Mouse (Mus musculus) liver, adult 2 months (tissue): Measurements from ENCODE around the gene Gnai2. TPM values are rescaled to one million over a fixed set of nuclear protein-coding genes. Genes with fewer than 3 reads are reported as not detected.
A peak's percentile ranks its signal among the peaks of the same experiment; 100 is the strongest.

Experiments
- DNase-seq: peaks from one replicate; pipeline ENCODE4 v3.0.0-alpha.2; 2011; ENCODE audit warnings: low read depth, low spot score; ENCODE audit errors: extremely low read depth
- H3K27ac ChIP-seq: fragments of 200-500 bp; replicated peaks from 2 replicates; pipeline ENCODE4 v1.5.1; 2012; ENCODE audit warnings: low read depth, mild to moderate bottlenecking, control low read depth, inconsistent platforms, low read length; ENCODE audit not compliant: insufficient read depth
- H3K27me3 ChIP-seq: fragments of 200-500 bp; 2 replicates; pipeline ENCODE4 v1.6.1; 2012; ENCODE audit warnings: mild to moderate bottlenecking, moderate library complexity, low read length, inconsistent platforms; ENCODE audit not compliant: control insufficient read depth, insufficient read depth
- H3K36me3 ChIP-seq: fragments of 200-500 bp; 2 replicates; pipeline ENCODE4 v1.6.1; 2012; ENCODE audit warnings: low read length, inconsistent platforms; ENCODE audit not compliant: control insufficient read depth, insufficient read depth
- H3K4me1 ChIP-seq: fragments of 200-500 bp; 2 replicates; pipeline ENCODE4 v1.6.1; 2011; ENCODE audit warnings: low read length; ENCODE audit not compliant: control insufficient read depth, insufficient read depth
- H3K4me3 ChIP-seq: fragments of 200-500 bp; 2 replicates; pipeline ENCODE4 v1.5.1; 2011; ENCODE audit warnings: low read depth, mild to moderate bottlenecking, control low read depth, low read length, moderate library complexity; ENCODE audit not compliant: insufficient read depth
- H3K79me2 ChIP-seq: fragments of 200-500 bp; 2 replicates; pipeline ENCODE4 v1.6.1; 2012; ENCODE audit warnings: inconsistent platforms, mild to moderate bottlenecking, low read length, moderate library complexity; ENCODE audit not compliant: control insufficient read depth, insufficient read depth
- H3K9ac ChIP-seq: fragments of 200-500 bp; 2 replicates; pipeline ENCODE4 v1.6.1; 2012; ENCODE audit warnings: low read depth, mild to moderate bottlenecking, control low read depth, inconsistent platforms, low read length
- CTCF ChIP-seq: fragments of 200-500 bp; IDR thresholded peaks from 2 replicates; pipeline ENCODE4 v1.5.1; 2011; ENCODE audit warnings: low read depth, low read length, control low read depth
- POLR2A ChIP-seq: fragments of 200-500 bp; IDR thresholded peaks from 2 replicates; pipeline ENCODE4 v1.6.1; 2011; ENCODE audit warnings: low read length, control low read depth; ENCODE audit not compliant: insufficient read depth; ENCODE audit errors: extremely low read depth
- WGBS: fragments of 180-500 bp; shearing (Covaris S2); methylation state at CpG from one replicate; pipeline ENCODE4 v1.1.7; 2018; 5-methylcytosine and 5-hydroxymethylcytosine counted together
- polyA plus RNA-seq: library from polyadenylated mRNA; depleted of rRNA; stranded (reverse); fragments of >200 nt; gene quantifications from 2 replicates; pipeline ENCODE4 v1.2.3, GENCODE M21; 2012
- total RNA-seq: library from RNA; depleted of rRNA; stranded (reverse); fragments of >200 nt; gene quantifications from 2 replicates; pipeline ENCODE4 v1.2.3, GENCODE M21; 2014

Gene Gnai2
- total and polyA plus RNA-seq, 2 experiments, result 31.6 to 122 TPM

DNA sequence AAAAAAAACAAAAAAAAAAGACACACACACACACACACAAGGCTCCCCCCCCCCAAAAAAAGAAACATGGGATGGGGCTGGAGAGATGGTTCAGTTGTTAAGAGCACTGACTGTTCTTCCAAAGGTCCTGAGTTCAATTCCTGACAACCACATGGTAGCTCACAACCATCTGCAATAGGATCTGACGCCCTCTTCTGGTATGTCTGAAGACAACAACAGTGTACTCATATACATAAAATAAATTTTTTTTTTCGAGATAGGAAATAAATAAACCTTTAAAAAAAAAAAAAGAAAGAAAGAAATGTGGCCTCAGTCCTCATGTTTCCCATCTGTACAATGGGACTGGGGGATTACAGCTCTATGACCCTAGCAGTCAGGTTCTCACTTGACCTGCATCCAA is 17.7 kb downstream of the Gnai2 start:
- no peak for DNase-seq
- H3K27me3 ChIP-seq, result no peaks in the 10 kb centered on the region
- H3K4me1 ChIP-seq, result peaks cover 17% of the 10 kb centered on the region
- WGBS, result 76% methylated on average over 2 of the region's 2 CpGs
- H3K27ac ChIP-seq, result no peak overlapping the region
- no peaks in the 10 kb centered on the region for H3K79me2 ChIP-seq
- no peak overlapping the region for H3K9ac ChIP-seq
- no peak overlapping the region for H3K4me3 ChIP-seq
- no peak for TF ChIP-seq POLR2A
- TF ChIP-seq CTCF, result no peak
- no peaks in the 10 kb centered on the region; the same call in 1 of the 2 replicates for H3K36me3 ChIP-seq

DNA sequence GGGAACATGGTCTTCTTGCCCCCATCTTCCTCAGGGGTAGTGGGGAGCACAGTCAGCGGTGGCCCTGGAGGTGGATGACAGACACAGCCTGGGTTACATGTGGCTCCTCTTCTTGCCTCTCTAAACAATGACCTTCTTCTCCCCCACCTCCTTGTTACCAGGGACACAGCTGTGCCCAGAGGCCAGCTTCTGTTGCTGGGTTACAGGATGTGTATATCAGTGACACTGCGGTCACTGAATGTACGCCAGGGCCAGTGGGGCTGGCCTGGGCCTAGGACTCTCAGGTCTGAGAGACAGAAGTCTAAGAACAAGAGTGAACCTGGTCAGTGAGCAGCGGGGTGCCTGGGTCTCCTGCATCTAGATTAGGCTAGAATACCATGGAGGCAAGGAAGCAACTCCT is 20.1 kb downstream of the Gnai2 start:
- no peak overlapping the region for H3K9ac ChIP-seq
- H3K27me3 ChIP-seq, result no peaks in the 10 kb centered on the region
- peaks cover 17% of the 10 kb centered on the region for H3K4me1 ChIP-seq
- H3K27ac ChIP-seq, result no peak overlapping the region
- no peaks in the 10 kb centered on the region for H3K79me2 ChIP-seq
- no peaks in the 10 kb centered on the region; the same call in 1 of the 2 replicates for H3K36me3 ChIP-seq
- 88% methylated on average over 4 of the region's 4 CpGs for WGBS
- TF ChIP-seq CTCF, result no peak
- no peak for TF ChIP-seq POLR2A
- no peak for DNase-seq
- no peak overlapping the region for H3K4me3 ChIP-seq

DNA sequence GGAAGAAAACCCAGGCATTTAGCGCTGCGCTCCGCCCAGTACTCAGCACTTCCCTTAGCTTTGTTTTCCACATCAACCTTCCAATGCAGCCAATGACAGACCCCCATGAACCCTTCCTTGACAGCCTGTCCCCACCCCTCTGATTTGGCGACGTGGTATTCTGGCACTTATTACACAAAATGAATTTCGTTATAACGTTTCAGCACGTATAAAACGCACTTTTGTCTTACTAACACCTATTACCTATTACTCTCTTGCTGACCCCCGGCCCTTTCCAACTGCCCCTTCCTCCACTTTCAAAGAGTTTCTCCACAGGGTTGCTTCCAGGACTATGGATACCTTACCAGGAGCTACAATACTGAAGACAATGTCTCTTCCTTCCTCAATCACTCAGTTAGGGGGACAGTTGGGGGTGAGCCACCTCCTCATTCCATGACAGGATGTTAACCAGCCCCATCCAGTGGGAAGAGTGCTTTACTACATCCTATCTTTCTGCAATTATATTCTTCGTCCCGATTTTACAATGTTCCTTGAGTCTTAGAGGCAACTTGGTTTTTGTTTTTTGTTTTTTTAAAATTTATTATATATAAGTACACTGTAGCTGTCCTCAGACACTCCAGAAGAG is 22.1 kb downstream of the Gnai2 start:
- Histone ChIP-seq H3K4me3 (no peak overlapping the region), H3K27ac (peak overlapping the region; percentile 41), H3K4me1 (peaks cover 2% of the 10 kb centered on the region; the same call in 1 of the 2 replicates), H3K79me2 (no peaks in the 10 kb centered on the region), H3K27me3 (no peaks in the 10 kb centered on the region), H3K36me3 (no peaks in the 10 kb centered on the region; the same call in 1 of the 2 replicates), H3K9ac (peak overlapping the region; percentile 19)
- 12% methylated on average over 12 of the region's 12 CpGs for WGBS
- DNase-seq, result no peak
- TF ChIP-seq POLR2A (no peak), CTCF (no peak)

DNA sequence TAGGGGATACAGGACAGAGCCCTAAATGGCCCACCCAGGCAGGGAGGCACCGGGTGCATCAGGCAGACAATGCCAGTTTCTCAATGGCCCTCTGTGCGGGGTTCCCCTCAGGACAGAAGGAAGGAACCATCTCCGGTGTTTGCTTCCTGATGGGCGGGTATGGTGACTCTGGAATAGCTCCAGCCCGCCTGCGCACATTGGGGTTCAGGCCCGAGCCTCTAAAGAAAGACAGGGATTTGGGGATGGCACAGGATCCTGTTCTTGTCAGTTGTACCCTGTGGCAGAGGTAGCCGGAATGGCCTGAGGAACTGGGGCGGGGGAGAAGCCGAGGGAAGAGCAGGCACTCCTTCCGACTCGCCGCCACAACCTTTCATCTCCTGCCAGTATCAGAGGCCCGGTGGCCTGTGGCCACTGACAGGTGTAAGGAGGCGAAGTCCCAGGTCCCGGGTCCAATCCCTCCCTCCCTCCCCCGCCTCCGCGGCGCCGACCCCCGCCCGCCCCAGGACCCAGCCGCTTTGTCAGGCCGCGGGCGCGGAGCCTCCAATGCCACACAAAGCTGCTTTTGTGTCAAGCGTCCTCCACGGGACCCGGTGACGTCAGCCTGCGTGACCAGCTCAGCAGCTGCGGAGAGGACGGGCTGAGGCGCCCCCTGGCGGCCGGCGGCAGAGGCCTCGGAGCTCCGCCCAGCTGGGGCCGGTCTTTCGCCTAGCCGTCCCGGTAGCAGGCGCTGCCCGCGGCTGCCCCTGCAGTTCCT is 22.8 kb downstream of the Gnai2 start:
- peak; percentile 81 for DNase-seq
- Histone ChIP-seq H3K4me3 (peak overlapping the region; percentile 46), H3K36me3 (no peaks in the 10 kb centered on the region; the same call in 1 of the 2 replicates), H3K79me2 (no peaks in the 10 kb centered on the region), H3K4me1 (peaks cover 2% of the 10 kb centered on the region; the same call in 1 of the 2 replicates), H3K27ac (peak overlapping the region; percentile 81), H3K27me3 (no peaks in the 10 kb centered on the region), H3K9ac (peak overlapping the region; percentile 73)
- under 1% methylated on average over 41 of the region's 48 CpGs for WGBS
- TF ChIP-seq CTCF (peak; percentile 89), POLR2A (peak; percentile 65; the same call in 1 of the 2 replicates)

DNA sequence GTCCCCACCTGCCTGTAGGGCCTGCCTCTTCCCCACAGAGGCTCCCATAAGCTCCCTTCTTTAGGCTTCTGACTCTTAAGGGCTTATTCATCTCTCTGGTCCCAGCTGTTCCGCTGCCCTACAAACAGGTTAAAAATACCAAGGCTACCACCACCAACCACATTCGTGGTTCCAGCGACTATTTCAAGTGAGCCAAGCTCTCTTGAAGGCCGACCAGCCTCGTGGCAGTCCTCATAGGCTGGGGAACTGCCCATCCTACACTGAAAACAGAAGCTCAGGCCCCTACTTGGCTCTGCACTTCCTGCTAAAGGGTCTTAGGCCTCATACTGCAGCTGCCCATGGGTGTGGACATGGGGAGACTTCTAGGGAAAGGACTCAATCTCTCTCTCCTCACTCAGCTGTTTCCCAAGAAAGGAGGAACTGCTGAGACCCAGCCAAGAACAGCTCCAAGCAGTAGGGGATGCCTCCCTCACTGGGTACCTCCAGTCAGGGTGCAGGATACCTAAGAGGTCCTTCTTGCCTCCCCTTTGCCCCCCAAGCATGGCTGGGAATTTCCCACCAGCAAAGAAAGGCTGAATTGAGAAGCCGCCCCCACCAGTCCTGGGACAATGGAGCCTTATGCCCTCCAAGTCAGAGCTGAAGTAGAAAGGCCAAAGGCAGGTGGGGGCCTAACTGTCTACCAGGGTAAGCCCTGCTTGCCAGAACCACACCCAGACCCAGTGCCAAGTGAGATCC is 23.5 kb downstream of the Gnai2 start:
- H3K27ac ChIP-seq, result peak overlapping the region; percentile 81
- no peak for DNase-seq
- peaks cover 2% of the 10 kb centered on the region; the same call in 1 of the 2 replicates for H3K4me1 ChIP-seq
- H3K36me3 ChIP-seq, result no peaks in the 10 kb centered on the region; the same call in 1 of the 2 replicates
- 87% methylated on average over 6 of the region's 6 CpGs for WGBS
- no peak overlapping the region; the same call in 1 of the 2 replicates for H3K4me3 ChIP-seq
- no peak for TF ChIP-seq CTCF
- no peak for TF ChIP-seq POLR2A
- H3K9ac ChIP-seq, result peak overlapping the region; percentile 73; the same call in 1 of the 2 replicates
- H3K79me2 ChIP-seq, result no peaks in the 10 kb centered on the region
- no peaks in the 10 kb centered on the region for H3K27me3 ChIP-seq
